Mouse (Mus musculus): ENCODE data around the gene Gm10031. TPM values are rescaled to one million over a fixed set of nuclear protein-coding genes. Genes with fewer than 3 reads are reported as not detected.

Gm10031 gene
- polyA plus RNA-seq, 1 experiment from 2014 or later: 0.45 TPM

GRCm38 (mm10) chr1:156537701-156538100 lies 13.9 kb downstream of the Gm10031 start:
- H3K9me3 ChIP-seq (replicated peaks; ENCODE audit: low read length): no peaks in the 10 kb centered on the region
- H3K27ac ChIP-seq: no peak overlapping the region
- no peak overlapping the region for H3K9ac ChIP-seq (ENCODE audit: low read depth, low read length)
- H3K36me3 ChIP-seq (ENCODE audit: insufficient read depth, low read length): no peaks in the 10 kb centered on the region
- no peaks in the 10 kb centered on the region for H3K27me3 ChIP-seq (ENCODE audit: insufficient read depth, low read length)
- WGBS: 84% methylated on average over 6 of the region's 6 CpGs
- DNase-seq (ENCODE audit: low spot score): no peak
- ATAC-seq (replicated peaks; ENCODE audit: low FRiP score, low read depth): no peak
- H3K4me2 ChIP-seq (ENCODE audit: low read length): no peak overlapping the region
- H3K4me1 ChIP-seq (replicated peaks; ENCODE audit: insufficient read depth, low read length): no peaks in the 10 kb centered on the region
- H3K4me3 ChIP-seq (replicated peaks; ENCODE audit: low read depth, low read length): no peak overlapping the region
- no peak for TF ChIP-seq CTCF (IDR thresholded peaks at IDR 0.05; ENCODE audit: low read depth)

GRCm38 (mm10) chr1:156538382-156538781 lies 14.6 kb downstream of the Gm10031 start:
- Histone ChIP-seq H3K4me3 (replicated peaks; ENCODE audit: low read depth, low read length) (no peak overlapping the region), H3K9ac (ENCODE audit: low read depth, low read length) (no peak overlapping the region), H3K4me1 (replicated peaks; ENCODE audit: insufficient read depth, low read length) (no peaks in the 10 kb centered on the region), H3K27me3 (ENCODE audit: insufficient read depth, low read length) (no peaks in the 10 kb centered on the region), H3K27ac (no peak overlapping the region), H3K36me3 (ENCODE audit: insufficient read depth, low read length) (no peaks in the 10 kb centered on the region), H3K9me3 (replicated peaks; ENCODE audit: low read length) (no peaks in the 10 kb centered on the region), H3K4me2 (ENCODE audit: low read length) (no peak overlapping the region)
- peak; percentile 61 for TF ChIP-seq CTCF (IDR thresholded peaks at IDR 0.05; ENCODE audit: low read depth)
- DNase-seq (ENCODE audit: low spot score): peak; percentile 7
- 72% methylated on average over 3 of the region's 3 CpGs for WGBS
- no peak for ATAC-seq (replicated peaks; ENCODE audit: low FRiP score, low read depth)

DNA sequence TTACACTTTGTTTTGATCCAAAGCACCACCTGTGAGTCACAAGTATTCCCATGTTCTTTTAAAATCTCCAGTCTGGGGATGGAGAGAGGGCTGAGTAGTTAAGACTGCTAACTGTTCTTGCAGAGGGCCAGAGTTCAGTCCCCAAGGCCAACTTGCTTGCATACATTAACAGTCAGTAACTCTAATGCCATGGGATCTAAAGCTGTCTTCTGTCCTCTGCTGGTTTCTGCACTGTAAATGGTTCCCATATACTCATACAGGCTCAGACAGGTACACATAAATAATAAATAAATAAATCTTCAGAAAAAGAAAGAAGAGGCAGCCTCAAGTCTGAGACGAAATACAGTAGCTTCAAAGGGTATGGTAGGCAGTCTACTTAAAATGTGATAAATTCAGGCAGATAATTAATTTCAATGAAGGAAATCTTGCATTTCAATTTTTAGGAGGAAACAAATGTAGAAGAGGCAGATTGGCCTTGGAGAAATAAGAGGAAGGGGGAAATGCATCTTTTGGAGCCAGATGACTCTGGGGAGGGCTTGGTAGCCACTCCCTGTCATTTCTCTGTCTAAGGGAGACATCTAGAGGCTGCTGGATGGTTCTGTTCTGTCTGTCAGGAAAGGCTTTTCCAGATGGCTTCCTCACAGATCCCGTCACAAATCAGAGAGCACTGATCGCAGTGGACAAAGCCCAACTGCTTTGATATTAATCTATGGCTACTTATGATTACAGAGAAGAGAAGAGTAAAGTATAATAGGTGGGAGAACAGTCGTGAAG lies 16.2 kb downstream of the Gm10031 start:
- H3K9me3 ChIP-seq (replicated peaks; ENCODE audit: low read length): no peaks in the 10 kb centered on the region
- H3K27me3 ChIP-seq (ENCODE audit: insufficient read depth, low read length): no peaks in the 10 kb centered on the region
- WGBS: 36% methylated on average over 4 of the region's 4 CpGs
- H3K27ac ChIP-seq: no peak overlapping the region
- no peaks in the 10 kb centered on the region for H3K4me1 ChIP-seq (replicated peaks; ENCODE audit: insufficient read depth, low read length)
- ATAC-seq (replicated peaks; ENCODE audit: low FRiP score, low read depth) (no peak), DNase-seq (ENCODE audit: low spot score) (peak; percentile 65)
- no peak overlapping the region for H3K4me3 ChIP-seq (replicated peaks; ENCODE audit: low read depth, low read length)
- H3K9ac ChIP-seq (ENCODE audit: low read depth, low read length): no peak overlapping the region
- peak; percentile 68 for TF ChIP-seq CTCF (IDR thresholded peaks at IDR 0.05; ENCODE audit: low read depth)
- no peak overlapping the region for H3K4me2 ChIP-seq (ENCODE audit: low read length)
- H3K36me3 ChIP-seq (ENCODE audit: insufficient read depth, low read length): no peaks in the 10 kb centered on the region

DNA sequence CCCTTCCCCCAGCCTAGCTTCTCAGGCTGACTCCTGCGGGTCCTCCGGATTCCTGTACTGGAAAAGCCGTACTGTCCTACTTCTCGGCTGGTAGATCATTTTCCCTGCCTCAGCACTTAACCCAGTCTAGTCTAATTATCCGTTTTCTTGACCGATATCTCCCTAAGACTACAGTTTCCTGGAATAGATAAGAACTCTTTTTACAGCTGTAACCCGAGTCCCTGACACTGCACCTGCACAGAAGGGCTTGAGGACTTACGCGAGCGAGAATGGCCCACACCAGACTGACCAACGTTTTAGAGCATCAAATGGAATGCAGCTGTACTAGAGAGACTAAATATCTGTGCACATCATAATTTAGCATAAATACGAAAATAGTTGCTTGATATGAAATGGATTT lies 20.2 kb downstream of the Gm10031 start:
- no peak for TF ChIP-seq CTCF (IDR thresholded peaks at IDR 0.05; ENCODE audit: low read depth)
- H3K27ac ChIP-seq: no peak overlapping the region
- no peak overlapping the region for H3K4me3 ChIP-seq (replicated peaks; ENCODE audit: low read depth, low read length)
- DNase-seq (ENCODE audit: low spot score) (no peak), ATAC-seq (replicated peaks; ENCODE audit: low FRiP score, low read depth) (no peak)
- WGBS: 15% methylated on average over 12 of the region's 12 CpGs
- H3K9ac ChIP-seq (ENCODE audit: low read depth, low read length): no peak overlapping the region
- no peaks in the 10 kb centered on the region for H3K36me3 ChIP-seq (ENCODE audit: insufficient read depth, low read length)
- H3K4me2 ChIP-seq (ENCODE audit: low read length): peak overlapping the region; percentile 21; the same call in 1 of the 2 replicates
- H3K4me1 ChIP-seq (replicated peaks; ENCODE audit: insufficient read depth, low read length): no peaks in the 10 kb centered on the region
- no peaks in the 10 kb centered on the region for H3K9me3 ChIP-seq (replicated peaks; ENCODE audit: low read length)
- no peaks in the 10 kb centered on the region for H3K27me3 ChIP-seq (ENCODE audit: insufficient read depth, low read length)

DNA sequence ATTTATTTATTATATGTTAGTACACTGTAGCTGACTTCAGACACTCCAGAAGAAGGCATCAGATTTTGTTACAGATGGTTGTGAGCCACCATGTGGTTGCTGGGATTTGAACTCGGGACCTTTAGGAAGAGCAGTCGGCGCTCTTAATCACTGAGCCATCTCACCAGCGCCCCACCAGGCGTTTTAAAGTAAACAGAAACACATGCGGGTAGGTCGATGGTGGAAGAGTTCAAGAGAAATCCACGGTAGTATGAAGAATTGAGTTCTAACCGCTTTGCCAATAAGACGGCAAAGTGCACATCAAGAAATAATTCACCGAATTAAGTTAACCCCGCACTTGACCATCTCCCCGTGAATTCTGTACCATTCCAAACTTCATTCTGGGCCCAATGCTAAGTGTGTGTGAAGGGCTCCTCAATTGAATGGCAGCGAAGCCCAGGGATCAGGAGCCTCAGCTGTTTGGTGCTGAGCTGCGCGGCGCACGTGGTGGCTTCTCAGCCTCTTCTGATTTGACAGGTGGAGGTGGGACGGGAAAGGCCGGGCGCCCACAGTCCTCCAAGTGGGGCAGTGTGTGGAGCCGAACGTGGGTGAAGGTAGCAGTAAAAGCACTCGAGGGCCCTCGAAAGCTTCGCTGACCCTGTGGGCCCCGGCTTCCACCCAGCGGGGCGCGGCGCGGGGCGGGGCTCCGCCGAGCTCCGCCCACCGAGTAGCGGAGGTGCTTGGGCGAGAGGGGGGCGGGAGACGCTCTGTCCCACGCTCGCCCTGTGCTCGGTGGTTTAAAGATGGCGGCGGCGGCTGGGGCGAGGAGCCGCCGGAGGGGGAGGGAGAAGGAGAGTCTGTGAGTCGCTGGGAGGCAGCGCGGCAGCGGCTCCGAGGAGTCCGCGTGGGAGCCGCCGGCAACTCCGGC lies 34.5 kb downstream of the Gm10031 start, which contains the start of gene Abl2:
Abl2 (plus strand) TSS at position 763 of the 907 bp plus-strand sequence.
- Histone ChIP-seq H3K9me3 (replicated peaks; ENCODE audit: low read length) (no peaks in the 10 kb centered on the region), H3K4me3 (replicated peaks; ENCODE audit: low read depth, low read length) (peak within 1 kb of the TSS; percentile 100), H3K4me2 (ENCODE audit: low read length) (peak within 1 kb of the TSS; percentile 77), H3K4me1 (replicated peaks; ENCODE audit: insufficient read depth, low read length) (no peaks in the 10 kb centered on the region), H3K27ac (peak within 1 kb of the TSS; percentile 94), H3K36me3 (ENCODE audit: insufficient read depth, low read length) (no peaks in the 10 kb centered on the region), H3K27me3 (ENCODE audit: insufficient read depth, low read length) (no peaks in the 10 kb centered on the region), H3K9ac (ENCODE audit: low read depth, low read length) (peak within 1 kb of the TSS; percentile 99)
- ATAC-seq (replicated peaks; ENCODE audit: low FRiP score, low read depth): peak; percentile 96
- peak; percentile 11; the same call in 1 of the 2 replicates for TF ChIP-seq CTCF (IDR thresholded peaks at IDR 0.05; ENCODE audit: low read depth)
- WGBS: 9% methylated on average over 54 of the region's 60 CpGs
- DNase-seq (ENCODE audit: low spot score): peak; percentile 96

DNA sequence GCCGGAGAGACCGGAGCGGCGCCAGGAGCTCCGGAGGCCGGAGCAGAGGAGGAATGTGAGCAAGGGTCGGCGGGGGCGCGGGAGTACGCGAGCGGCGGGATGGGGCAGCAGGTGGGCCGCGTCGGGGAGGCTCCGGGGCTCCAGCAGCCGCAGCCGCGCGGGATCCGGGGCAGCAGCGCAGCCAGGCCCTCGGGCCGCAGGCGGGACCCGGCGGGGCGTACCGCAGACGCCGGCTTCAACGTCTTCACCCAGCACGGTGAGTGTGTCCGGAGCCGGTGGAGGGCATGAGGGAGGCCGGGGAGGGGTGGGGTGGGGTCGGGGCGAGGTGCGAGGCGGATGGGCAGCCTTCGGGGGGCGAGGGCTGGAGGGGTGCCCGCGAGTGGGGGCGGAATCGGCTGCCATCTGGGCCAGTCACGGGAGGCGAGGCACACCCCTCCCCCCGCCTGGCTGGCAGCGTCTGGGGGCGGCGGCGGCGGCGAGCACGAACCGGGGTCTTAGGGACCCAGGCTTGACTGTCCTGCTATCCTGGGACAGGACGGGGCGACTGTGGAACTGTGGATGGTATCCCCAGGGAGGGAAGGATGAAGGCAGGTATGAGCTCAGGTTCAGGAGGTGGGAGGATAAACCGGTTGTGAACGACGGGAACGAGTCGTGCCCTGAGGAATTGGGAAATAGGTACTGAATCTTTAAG lies 35.3 kb downstream of the Gm10031 start:
- H3K36me3 ChIP-seq (ENCODE audit: insufficient read depth, low read length): no peaks in the 10 kb centered on the region
- H3K9ac ChIP-seq (ENCODE audit: low read depth, low read length): peak overlapping the region; percentile 99
- TF ChIP-seq CTCF (IDR thresholded peaks at IDR 0.05; ENCODE audit: low read depth): no peak
- no peaks in the 10 kb centered on the region for H3K27me3 ChIP-seq (ENCODE audit: insufficient read depth, low read length)
- H3K4me2 ChIP-seq (ENCODE audit: low read length): peak overlapping the region; percentile 77
- DNase-seq (ENCODE audit: low spot score) (peak; percentile 36), ATAC-seq (replicated peaks; ENCODE audit: low FRiP score, low read depth) (peak; percentile 45; the same call in 1 of the 2 replicates)
- under 1% methylated on average over 55 of the region's 66 CpGs for WGBS
- H3K9me3 ChIP-seq (replicated peaks; ENCODE audit: low read length): no peaks in the 10 kb centered on the region
- peak overlapping the region; percentile 94 for H3K27ac ChIP-seq
- H3K4me1 ChIP-seq (replicated peaks; ENCODE audit: insufficient read depth, low read length): no peaks in the 10 kb centered on the region
- peak overlapping the region; percentile 100 for H3K4me3 ChIP-seq (replicated peaks; ENCODE audit: low read depth, low read length)

All from kidney, postnatal 0 days (tissue).